Mouse (Mus musculus): ENCODE results near the gene Rpl9-ps1. TPM values are rescaled to one million over a fixed set of nuclear protein-coding genes. Genes with fewer than 3 reads are reported as not detected.
A peak's percentile ranks its signal among the peaks of the same experiment; 100 is the strongest.

Rpl9-ps1 gene
- not detected in 2 replicates for polyA plus RNA-seq (2012; rRNA removed)

- Histone ChIP-seq H3K27me3 (ENCODE audit: control insufficient read depth, insufficient read depth, low read length) (no peaks in the 10 kb centered on the region), H3K27ac (ENCODE audit: insufficient read depth, low read length) (no peak within 1 kb of the TSS), H3K4me3 (ENCODE audit: extremely low read depth, insufficient read depth, insufficient read length) (no peak within 1 kb of the TSS), H3K4me1 (ENCODE audit: control insufficient read depth, insufficient read depth, insufficient read length) (peaks cover 3% of the 10 kb centered on the region; the same call in 1 of the 2 replicates), H3K36me3 (ENCODE audit: control insufficient read depth, insufficient read depth, low read length) (no peaks in the 10 kb centered on the region)
- WGBS, result 100% methylated on average over 1 of the region's 1 CpGs
- no peak for TF ChIP-seq CTCF (IDR thresholded peaks at IDR 0.05; ENCODE audit: extremely low read depth, insufficient read depth, insufficient read length, insufficient replicate concordance)
- no peak for TF ChIP-seq POLR2A (IDR thresholded peaks at IDR 0.05; ENCODE audit: low read depth, low read length)
- no peak for DNase-seq (ENCODE audit: low read depth in 1 of 2, low spot score in 2 of 2)
Observed at GRCm38 (mm10) chr11:83645521-83645920, at the start of gene Rpl9-ps1. TSS of gene Rpl9-ps1 (minus strand) at chr11:83645621.

- DNase-seq (ENCODE audit: low read depth in 1 of 2, low spot score in 2 of 2), result no peak
- H3K27ac ChIP-seq (ENCODE audit: insufficient read depth, low read length), result no peak overlapping the region
- TF ChIP-seq CTCF (IDR thresholded peaks at IDR 0.05; ENCODE audit: extremely low read depth, insufficient read depth, insufficient read length, insufficient replicate concordance), result no peak
- no peak for TF ChIP-seq POLR2A (IDR thresholded peaks at IDR 0.05; ENCODE audit: low read depth, low read length)
- H3K4me1 ChIP-seq (ENCODE audit: control insufficient read depth, insufficient read depth, insufficient read length), result no peaks in the 10 kb centered on the region
- H3K27me3 ChIP-seq (ENCODE audit: control insufficient read depth, insufficient read depth, low read length), result no peaks in the 10 kb centered on the region
- no peak overlapping the region for H3K4me3 ChIP-seq (ENCODE audit: extremely low read depth, insufficient read depth, insufficient read length)
- no peaks in the 10 kb centered on the region for H3K36me3 ChIP-seq (ENCODE audit: control insufficient read depth, insufficient read depth, low read length)
- 67% methylated on average over 1 of the region's 1 CpGs for whole genome bisulfite sequencing
Observed at GRCm38 (mm10) chr11:83692008-83692407, 46.6 kb upstream of the Rpl9-ps1 start.

GRCm38 (mm10) chr11:83689918-83690317 lies 44.5 kb upstream of the Rpl9-ps1 start:
- no peak overlapping the region for H3K4me3 ChIP-seq (ENCODE audit: extremely low read depth, insufficient read depth, insufficient read length)
- no peak for TF ChIP-seq POLR2A (IDR thresholded peaks at IDR 0.05; ENCODE audit: low read depth, low read length)
- no peak for TF ChIP-seq CTCF (IDR thresholded peaks at IDR 0.05; ENCODE audit: extremely low read depth, insufficient read depth, insufficient read length, insufficient replicate concordance)
- no peak for DNase-seq (ENCODE audit: low read depth in 1 of 2, low spot score in 2 of 2)
- no peaks in the 10 kb centered on the region for H3K27me3 ChIP-seq (ENCODE audit: control insufficient read depth, insufficient read depth, low read length)
- 79% methylated on average over 1 of the region's 1 CpGs for WGBS
- H3K27ac ChIP-seq (ENCODE audit: insufficient read depth, low read length), result no peak overlapping the region
- H3K36me3 ChIP-seq (ENCODE audit: control insufficient read depth, insufficient read depth, low read length), result no peaks in the 10 kb centered on the region
- no peaks in the 10 kb centered on the region for H3K4me1 ChIP-seq (ENCODE audit: control insufficient read depth, insufficient read depth, insufficient read length)

- Histone ChIP-seq H3K27me3 (ENCODE audit: control insufficient read depth, insufficient read depth, low read length) (no peaks in the 10 kb centered on the region), H3K36me3 (ENCODE audit: control insufficient read depth, insufficient read depth, low read length) (no peaks in the 10 kb centered on the region), H3K27ac (ENCODE audit: insufficient read depth, low read length) (no peak overlapping the region), H3K4me3 (ENCODE audit: extremely low read depth, insufficient read depth, insufficient read length) (no peak overlapping the region), H3K4me1 (ENCODE audit: control insufficient read depth, insufficient read depth, insufficient read length) (no peaks in the 10 kb centered on the region)
- DNase-seq (ENCODE audit: low read depth in 1 of 2, low spot score in 2 of 2), result no peak
- WGBS, result 84% methylated on average over 1 of the region's 1 CpGs
- TF ChIP-seq POLR2A (IDR thresholded peaks at IDR 0.05; ENCODE audit: low read depth, low read length) (no peak), CTCF (IDR thresholded peaks at IDR 0.05; ENCODE audit: extremely low read depth, insufficient read depth, insufficient read length, insufficient replicate concordance) (no peak)
Observed at GRCm38 (mm10) chr11:83675665-83676064, 30.2 kb upstream of the Rpl9-ps1 start.

- no peak for DNase-seq (ENCODE audit: low read depth in 1 of 2, low spot score in 2 of 2)
Observed at GRCm38 (mm10) chr11:83671743-83672142, 26.3 kb upstream of the Rpl9-ps1 start.

GRCm38 (mm10) chr11:83663532-83663931 lies 18.1 kb upstream of the Rpl9-ps1 start:
- TF ChIP-seq CTCF (IDR thresholded peaks at IDR 0.05; ENCODE audit: extremely low read depth, insufficient read depth, insufficient read length, insufficient replicate concordance), result no peak
- no peak for TF ChIP-seq POLR2A (IDR thresholded peaks at IDR 0.05; ENCODE audit: low read depth, low read length)
- no peaks in the 10 kb centered on the region for H3K27me3 ChIP-seq (ENCODE audit: control insufficient read depth, insufficient read depth, low read length)
- no peak overlapping the region for H3K4me3 ChIP-seq (ENCODE audit: extremely low read depth, insufficient read depth, insufficient read length)
- WGBS, result 41% methylated on average over 5 of the region's 5 CpGs
- peaks cover 5% of the 10 kb centered on the region; the same call in 1 of the 2 replicates for H3K4me1 ChIP-seq (ENCODE audit: control insufficient read depth, insufficient read depth, insufficient read length)
- no peak for DNase-seq (ENCODE audit: low read depth in 1 of 2, low spot score in 2 of 2)
- no peaks in the 10 kb centered on the region for H3K36me3 ChIP-seq (ENCODE audit: control insufficient read depth, insufficient read depth, low read length)
- H3K27ac ChIP-seq (ENCODE audit: insufficient read depth, low read length), result no peak overlapping the region

More at GRCm38 (mm10) chr11:83671743-83672142, 26.3 kb upstream of the Rpl9-ps1 start:
- no peaks in the 10 kb centered on the region for H3K36me3 ChIP-seq (ENCODE audit: control insufficient read depth, insufficient read depth, low read length)
- TF ChIP-seq POLR2A (IDR thresholded peaks at IDR 0.05; ENCODE audit: low read depth, low read length) (no peak), CTCF (IDR thresholded peaks at IDR 0.05; ENCODE audit: extremely low read depth, insufficient read depth, insufficient read length, insufficient replicate concordance) (no peak)
- H3K4me1 ChIP-seq (ENCODE audit: control insufficient read depth, insufficient read depth, insufficient read length), result no peaks in the 10 kb centered on the region
- H3K27ac ChIP-seq (ENCODE audit: insufficient read depth, low read length), result no peak overlapping the region
- no peak overlapping the region for H3K4me3 ChIP-seq (ENCODE audit: extremely low read depth, insufficient read depth, insufficient read length)
- H3K27me3 ChIP-seq (ENCODE audit: control insufficient read depth, insufficient read depth, low read length), result no peaks in the 10 kb centered on the region

- Histone ChIP-seq H3K4me1 (ENCODE audit: control insufficient read depth, insufficient read depth, insufficient read length) (peaks cover 5% of the 10 kb centered on the region; the same call in 1 of the 2 replicates), H3K36me3 (ENCODE audit: control insufficient read depth, insufficient read depth, low read length) (no peaks in the 10 kb centered on the region), H3K27ac (ENCODE audit: insufficient read depth, low read length) (no peak within 1 kb of the TSS), H3K27me3 (ENCODE audit: control insufficient read depth, insufficient read depth, low read length) (no peaks in the 10 kb centered on the region), H3K4me3 (ENCODE audit: extremely low read depth, insufficient read depth, insufficient read length) (no peak within 1 kb of the TSS)
- peak in 1 of 2 experiments; percentile 45 for DNase-seq (ENCODE audit: low read depth in 1 of 2, low spot score in 2 of 2)
- 10% methylated on average over 6 of the region's 6 CpGs for WGBS
- TF ChIP-seq CTCF (IDR thresholded peaks at IDR 0.05; ENCODE audit: extremely low read depth, insufficient read depth, insufficient read length, insufficient replicate concordance), result no peak
Observed at GRCm38 (mm10) chr11:83662204-83662603, 16.8 kb upstream of the Rpl9-ps1 start, which contains the start of gene Ccl4. TSS of gene Ccl4 (plus strand) at chr11:83662584.
